Mouse (Mus musculus): ENCODE data around the gene Itih5. TPM values are rescaled to one million over a fixed set of nuclear protein-coding genes. Genes with fewer than 3 reads are reported as not detected.

Itih5 gene
- not detected for polyA plus RNA-seq (2012; fragmentation: generic; extraction: Trizol)
- long read RNA-seq, experiment 1, full-length matches to known transcripts, result 1 of 1 reads
- long read RNA-seq, experiment 1, partial matches to known transcripts, result 0 of 1 reads
- long read RNA-seq, experiment 1, other reads (novel, unspliced or antisense), result 0 of 1 reads
- long read RNA-seq, experiment 2, result 0 reads

GRCm38 (mm10) chr2:10153201-10154075 is at the start of gene Itih5:
Itih5 (plus strand) TSS chr2:10153571.
- Histone ChIP-seq H3K4me3 (ENCODE audit: insufficient read depth, poor library complexity, severe bottlenecking) (no peak within 1 kb of the TSS), H3ac (ENCODE audit: control insufficient read depth, insufficient read length, low read depth) (no peak within 1 kb of the TSS), H3K79me3 (ENCODE audit: low read depth) (no peaks in the 10 kb centered on the region), H3K79me2 (ENCODE audit: control insufficient read depth, insufficient read depth) (no peaks in the 10 kb centered on the region), H3K36me3 (ENCODE audit: control insufficient read depth, insufficient read depth) (no peaks in the 10 kb centered on the region), H3K27me3 (ENCODE audit: control insufficient read depth, insufficient read depth, insufficient read length) (peaks cover 3% of the 10 kb centered on the region)
- TF ChIP-seq CTCF (IDR thresholded peaks at IDR 0.05; ENCODE audit: control insufficient read depth, insufficient read depth, insufficient read length) (no peak), MAX (IDR thresholded peaks at IDR 0.05) (no peak), MYOG (IDR thresholded peaks at IDR 0.05; ENCODE audit: control insufficient read depth, extremely low read depth, insufficient read length) (no peak), FOSL1 (IDR thresholded peaks at IDR 0.05; ENCODE audit: insufficient read depth, low read length, poor library complexity, severe bottlenecking) (no peak), MYOD1 (IDR thresholded peaks at IDR 0.05; ENCODE audit: control insufficient read depth, insufficient read length, low read depth) (no peak), CEBPB (IDR thresholded peaks at IDR 0.05; ENCODE audit: low read depth) (no peak), USF1 (IDR thresholded peaks at IDR 0.05; ENCODE audit: low read depth) (no peak)

- Histone ChIP-seq H3K27me3 (ENCODE audit: control insufficient read depth, insufficient read depth, insufficient read length) (no peaks in the 10 kb centered on the region), H3K36me3 (ENCODE audit: control insufficient read depth, insufficient read depth) (no peaks in the 10 kb centered on the region)
- TF ChIP-seq MAX (IDR thresholded peaks at IDR 0.05) (no peak), USF1 (IDR thresholded peaks at IDR 0.05; ENCODE audit: low read depth) (no peak), CTCF (IDR thresholded peaks at IDR 0.05; ENCODE audit: control insufficient read depth, insufficient read depth, insufficient read length) (no peak), MYOD1 (IDR thresholded peaks at IDR 0.05; ENCODE audit: control insufficient read depth, insufficient read length, low read depth) (no peak), MYOG (IDR thresholded peaks at IDR 0.05; ENCODE audit: control insufficient read depth, extremely low read depth, insufficient read length) (no peak), FOSL1 (IDR thresholded peaks at IDR 0.05; ENCODE audit: insufficient read depth, low read length, poor library complexity, severe bottlenecking) (no peak), CEBPB (IDR thresholded peaks at IDR 0.05; ENCODE audit: low read depth) (no peak)
Measured at GRCm38 (mm10) chr2:10108535-10109189, 44.7 kb upstream of the Itih5 start.

GRCm38 (mm10) chr2:10118751-10119150 is 34.6 kb upstream of the Itih5 start:
- Histone ChIP-seq H3K79me2 (ENCODE audit: control insufficient read depth, insufficient read depth) (no peaks in the 10 kb centered on the region), H3ac (ENCODE audit: control insufficient read depth, insufficient read length, low read depth) (no peak overlapping the region), H3K27me3 (ENCODE audit: control insufficient read depth, insufficient read depth, insufficient read length) (no peaks in the 10 kb centered on the region), H3K36me3 (ENCODE audit: control insufficient read depth, insufficient read depth) (no peaks in the 10 kb centered on the region), H3K4me3 (ENCODE audit: insufficient read depth, poor library complexity, severe bottlenecking) (no peak overlapping the region), H3K79me3 (ENCODE audit: low read depth) (no peaks in the 10 kb centered on the region)
- TF ChIP-seq CEBPB (IDR thresholded peaks at IDR 0.05; ENCODE audit: low read depth) (no peak), FOSL1 (IDR thresholded peaks at IDR 0.05; ENCODE audit: insufficient read depth, low read length, poor library complexity, severe bottlenecking) (no peak), CTCF (IDR thresholded peaks at IDR 0.05; ENCODE audit: control insufficient read depth, insufficient read depth, insufficient read length) (no peak), MAX (IDR thresholded peaks at IDR 0.05) (no peak), MYOG (IDR thresholded peaks at IDR 0.05; ENCODE audit: control insufficient read depth, extremely low read depth, insufficient read length) (no peak), USF1 (IDR thresholded peaks at IDR 0.05; ENCODE audit: low read depth) (no peak), MYOD1 (IDR thresholded peaks at IDR 0.05; ENCODE audit: control insufficient read depth, insufficient read length, low read depth) (no peak)

More at GRCm38 (mm10) chr2:10108535-10109189, 44.7 kb upstream of the Itih5 start:
- no peaks in the 10 kb centered on the region for H3K79me3 ChIP-seq (ENCODE audit: low read depth)
- H3K79me2 ChIP-seq (ENCODE audit: control insufficient read depth, insufficient read depth), result no peaks in the 10 kb centered on the region
- no peak overlapping the region for H3ac ChIP-seq (ENCODE audit: control insufficient read depth, insufficient read length, low read depth)
- no peak overlapping the region for H3K4me3 ChIP-seq (ENCODE audit: insufficient read depth, poor library complexity, severe bottlenecking)

- H3K4me3 ChIP-seq (ENCODE audit: insufficient read depth, poor library complexity, severe bottlenecking), result no peak overlapping the region
- no peaks in the 10 kb centered on the region for H3K79me3 ChIP-seq (ENCODE audit: low read depth)
- TF ChIP-seq CEBPB (IDR thresholded peaks at IDR 0.05; ENCODE audit: low read depth) (no peak), MYOD1 (IDR thresholded peaks at IDR 0.05; ENCODE audit: control insufficient read depth, insufficient read length, low read depth) (no peak), USF1 (IDR thresholded peaks at IDR 0.05; ENCODE audit: low read depth) (no peak), CTCF (IDR thresholded peaks at IDR 0.05; ENCODE audit: control insufficient read depth, insufficient read depth, insufficient read length) (no peak), MAX (IDR thresholded peaks at IDR 0.05) (no peak)
- no peaks in the 10 kb centered on the region for H3K27me3 ChIP-seq (ENCODE audit: control insufficient read depth, insufficient read depth, insufficient read length)
- H3ac ChIP-seq (ENCODE audit: control insufficient read depth, insufficient read length, low read depth), result no peak overlapping the region
- H3K79me2 ChIP-seq (ENCODE audit: control insufficient read depth, insufficient read depth), result no peaks in the 10 kb centered on the region
- no peaks in the 10 kb centered on the region for H3K36me3 ChIP-seq (ENCODE audit: control insufficient read depth, insufficient read depth)
Measured at GRCm38 (mm10) chr2:10119276-10119675, 34.1 kb upstream of the Itih5 start.

GRCm38 (mm10) chr2:10121826-10122225 is 31.5 kb upstream of the Itih5 start:
- Histone ChIP-seq H3K79me3 (ENCODE audit: low read depth) (no peaks in the 10 kb centered on the region), H3K79me2 (ENCODE audit: control insufficient read depth, insufficient read depth) (no peaks in the 10 kb centered on the region), H3K36me3 (ENCODE audit: control insufficient read depth, insufficient read depth) (no peaks in the 10 kb centered on the region), H3K27me3 (ENCODE audit: control insufficient read depth, insufficient read depth, insufficient read length) (no peaks in the 10 kb centered on the region), H3K4me3 (ENCODE audit: insufficient read depth, poor library complexity, severe bottlenecking) (no peak overlapping the region), H3ac (ENCODE audit: control insufficient read depth, insufficient read length, low read depth) (no peak overlapping the region)
- TF ChIP-seq MYOG (IDR thresholded peaks at IDR 0.05; ENCODE audit: control insufficient read depth, extremely low read depth, insufficient read length) (no peak), CEBPB (IDR thresholded peaks at IDR 0.05; ENCODE audit: low read depth) (no peak), MYOD1 (IDR thresholded peaks at IDR 0.05; ENCODE audit: control insufficient read depth, insufficient read length, low read depth) (no peak), MAX (IDR thresholded peaks at IDR 0.05) (no peak), CTCF (IDR thresholded peaks at IDR 0.05; ENCODE audit: control insufficient read depth, insufficient read depth, insufficient read length) (no peak), USF1 (IDR thresholded peaks at IDR 0.05; ENCODE audit: low read depth) (no peak), FOSL1 (IDR thresholded peaks at IDR 0.05; ENCODE audit: insufficient read depth, low read length, poor library complexity, severe bottlenecking) (no peak)

Data from C2C12 (cell line).